Mouse (Mus musculus) kidney, embryonic 16.5 days (tissue): ENCODE measurements around the gene Gm5485. TPM values are rescaled to one million over a fixed set of nuclear protein-coding genes. Genes with fewer than 3 reads are reported as not detected.

Experiments used
- polyA plus RNA-seq: library from polyadenylated mRNA; unstranded; fragments of >200 nt; fragmentation: Nextera tagmentation; extraction: Ambion mirVana; gene quantifications from 2 replicates; pipeline ENCODE4 v1.2.1, GENCODE M21; 2015

Gene Gm5485
- polyA plus RNA-seq, 1 experiment from 2014 or later: not detected

Other genes with a start within 250 kb of the Gm5485 start
- 0.46 TPM in 1 of 2 replicates, not detected in the other for gene Dppa4, start 128.7 kb downstream of the Gm5485 start, polyA plus RNA-seq
- gene Dppa2, start 108.5 kb downstream of the Gm5485 start, polyA plus RNA-seq: not detected in 2 replicates
- gene Morc1, start 18.8 kb upstream of the Gm5485 start, polyA plus RNA-seq: 0.06 and 0.16 TPM in 2 replicates